ENCODE assay signal across 9 mouse cellular contexts in the genomic region with DNA sequence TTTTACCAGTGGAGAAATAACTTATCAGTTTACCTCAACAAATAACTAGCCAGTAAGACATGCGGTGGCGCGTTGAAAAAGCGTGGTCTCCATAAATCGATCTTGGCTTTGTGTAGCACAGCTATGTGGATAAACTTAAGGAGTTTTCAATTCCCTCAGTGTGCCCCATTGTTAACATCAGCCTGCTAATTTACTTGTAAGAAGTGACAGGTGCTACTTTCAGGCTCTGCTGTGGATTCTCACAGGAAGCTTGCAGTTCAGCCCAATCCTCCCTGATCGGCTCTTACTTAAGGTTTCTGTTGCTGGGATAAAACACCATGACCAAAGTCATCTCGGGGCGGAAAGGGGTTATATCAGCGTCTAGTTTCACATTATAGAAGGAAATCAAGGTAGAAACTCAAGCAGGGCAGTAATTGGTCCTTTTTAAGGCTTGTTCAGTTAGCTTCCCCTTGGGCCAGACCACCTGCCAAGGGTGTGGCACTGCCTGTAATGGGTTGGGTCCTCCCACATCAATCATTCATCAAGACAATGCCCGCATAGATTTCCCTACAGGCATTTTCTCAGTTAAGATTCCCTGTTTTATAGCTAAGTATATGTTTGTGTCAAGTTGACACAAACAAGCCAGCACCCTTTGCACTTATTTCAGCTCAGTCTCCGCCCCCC. TPM values are rescaled to one million over a fixed set of nuclear protein-coding genes. Genes with fewer than 3 reads are reported as not detected.
DNase-seq lines count a peak whose midpoint lies in the region; ATAC-seq and TF ChIP-seq lines count a peak whose summit lies in the region.
"Had no signal": no experiment of that assay in that cellular context is flagged by ENCODE, and none has a peak within 500 bp of the region (broad histone marks: within the 10 kb centered on the region; RNA-seq: fewer than 3 reads in every experiment).

No protein-coding gene starts in this region.

- TF ChIP-seq CTCF in testis, adult 2 months (IDR thresholded peaks at IDR 0.05; ENCODE audit: control insufficient read depth, insufficient read depth, insufficient replicate concordance, low read depth, low read length) = no peak
- no peak for TF ChIP-seq CTCF in stomach, postnatal 0 days (IDR thresholded peaks at IDR 0.05; ENCODE audit: low read depth)

- H3K4me2 ChIP-seq in heart, embryonic 13.5 days = peak overlapping the region; percentile 87
- peak overlapping the region; percentile 75 for H3K4me2 ChIP-seq in liver, embryonic 13.5 days
- H3K4me2 ChIP-seq in stomach, postnatal 0 days (replicated peaks; ENCODE audit: low read depth) = peak overlapping the region; percentile 70

- 0 out of 2 replicates have a peak overlapping the region, but pooled peaks have one; percentile 29 for H3K27ac ChIP-seq in testis, adult 2 months (ENCODE audit: control insufficient read depth, insufficient read depth, low read depth, low read length)
- peak overlapping the region; percentile 83 for H3K27ac ChIP-seq in heart, embryonic 13.5 days (replicated peaks)
- peak overlapping the region; percentile 80 for H3K27ac ChIP-seq in liver, embryonic 13.5 days
- peak overlapping the region; percentile 93 for H3K27ac ChIP-seq in stomach, postnatal 0 days (replicated peaks)

- no peak for ATAC-seq in cerebellum, adult (ENCODE audit: insufficient number of reproducible peaks, low FRiP score, low TSS enrichment)
- no peak for ATAC-seq in heart, embryonic 13.5 days (ENCODE audit: extremely low read depth, insufficient number of reproducible peaks, low FRiP score, low TSS enrichment)
- ATAC-seq in liver, embryonic 13.5 days (ENCODE audit: low read depth) = peak; percentile 27; the same call in 1 of the 2 replicates
- peak; percentile 52 for ATAC-seq in stomach, postnatal 0 days (ENCODE audit: low FRiP score, low TSS enrichment)

- H3K9me3 ChIP-seq in heart, embryonic 13.5 days = no peaks in the 10 kb centered on the region
- H3K9me3 ChIP-seq in liver, embryonic 13.5 days (replicated peaks) = no peaks in the 10 kb centered on the region
- no peaks in the 10 kb centered on the region for H3K9me3 ChIP-seq in stomach, postnatal 0 days (ENCODE audit: control insufficient read depth, low read length)

- peaks cover 7% of the 10 kb centered on the region; the same call in 1 of the 2 replicates for H3K4me1 ChIP-seq in testis, adult 2 months (ENCODE audit: control insufficient read depth, insufficient read depth, low read length)
- peaks cover 20% of the 10 kb centered on the region for H3K4me1 ChIP-seq in heart, embryonic 13.5 days
- H3K4me1 ChIP-seq in liver, embryonic 13.5 days (replicated peaks) = peaks cover 32% of the 10 kb centered on the region
- no peaks in the 10 kb centered on the region for H3K4me1 ChIP-seq in stomach, postnatal 0 days (replicated peaks; ENCODE audit: control insufficient read depth, insufficient read depth)

- no peaks in the 10 kb centered on the region for H3K27me3 ChIP-seq in testis, adult 2 months (ENCODE audit: control insufficient read depth, insufficient read depth, low read length)
- H3K27me3 ChIP-seq in heart, embryonic 13.5 days (replicated peaks) = no peaks in the 10 kb centered on the region
- H3K27me3 ChIP-seq in liver, embryonic 13.5 days = no peaks in the 10 kb centered on the region
- no peaks in the 10 kb centered on the region for H3K27me3 ChIP-seq in stomach, postnatal 0 days (ENCODE audit: control insufficient read depth, insufficient read depth, low read length)
- H3K27me3 ChIP-seq: Patski had no signal

- TF ChIP-seq EP300 in stomach, postnatal 0 days (optimal IDR thresholded peaks at IDR 0.05) = no peak

- TF ChIP-seq POLR2A in testis, adult 2 months (IDR thresholded peaks at IDR 0.05; ENCODE audit: control insufficient read depth, low read depth, low read length) = no peak

- H3K9ac ChIP-seq in heart, embryonic 13.5 days = peak overlapping the region; percentile 91
- H3K9ac ChIP-seq in liver, embryonic 13.5 days = peak overlapping the region; percentile 86
- peak overlapping the region; percentile 91 for H3K9ac ChIP-seq in stomach, postnatal 0 days (ENCODE audit: low read length)

- 45% methylated on average over 10 of the region's 11 CpGs for WGBS in heart, embryonic 13.5 days
- 38% methylated on average over 11 of the region's 11 CpGs for WGBS in liver, embryonic 13.5 days (ENCODE audit: insufficient replicate concordance)
- WGBS in stomach, postnatal 0 days = 27% methylated on average over 10 of the region's 11 CpGs

- peak overlapping the region; percentile 90 for H3K4me3 ChIP-seq in testis, adult 2 months (ENCODE audit: control insufficient read depth, low read depth, low read length)
- H3K4me3 ChIP-seq in heart, embryonic 13.5 days = peak overlapping the region; percentile 97
- H3K4me3 ChIP-seq in liver, embryonic 13.5 days (replicated peaks) = peak overlapping the region; percentile 86
- H3K4me3 ChIP-seq in stomach, postnatal 0 days (ENCODE audit: low read depth, low read length) = peak overlapping the region; percentile 89

- peak; percentile 36 for DNase-seq in cerebellum, adult 9-11 months
- DNase-seq in testis, postnatal 14 days (ENCODE audit: low spot score) = no peak
- DNase-seq in liver, embryonic 13.5 days = no peak
- DNase-seq in stomach, postnatal 0 days (ENCODE audit: low spot score) = no peak
- DNase-seq in ovary, adult 18-20 months (ENCODE audit: low spot score) = no peak

- peaks cover 2% of the 10 kb centered on the region; the same call in 1 of the 2 replicates for H3K36me3 ChIP-seq in testis, adult 2 months (ENCODE audit: control insufficient read depth, insufficient read depth, low read length)
- H3K36me3 ChIP-seq in heart, embryonic 13.5 days = peaks cover 17% of the 10 kb centered on the region
- peaks cover 7% of the 10 kb centered on the region for H3K36me3 ChIP-seq in liver, embryonic 13.5 days
- H3K36me3 ChIP-seq in stomach, postnatal 0 days (ENCODE audit: control insufficient read depth, insufficient read depth, low read length) = peaks cover 2% of the 10 kb centered on the region; the same call in 1 of the 2 replicates

RNA-seq across cellular contexts. Expression of a gene that starts 0.5 kb away (rescaled TPM):
- polyA plus RNA-seq in testis, adult 2 months (2012; rRNA removed) = 4.4 and 4.7 TPM in 2 replicates
- polyA plus RNA-seq in heart, embryonic 13.5 days (2015; fragmentation: Nextera tagmentation; extraction: Ambion mirVana) = 29.3 and 31.6 TPM in 2 replicates
- 16.8 and 21.9 TPM in 2 replicates for polyA plus RNA-seq in liver, embryonic 13.5 days (2015; fragmentation: Nextera tagmentation; extraction: Ambion mirVana)
- polyA plus RNA-seq in stomach, postnatal 0 days (2015; fragmentation: Nextera tagmentation; extraction: Ambion mirVana) = 26.7 and 27.3 TPM in 2 replicates

RNA-seq across cellular contexts. Expression of a gene that starts 41.1 kb away (rescaled TPM):
- polyA plus RNA-seq in testis, adult 2 months (2012; rRNA removed) = 5.6 and 6.3 TPM in 2 replicates
- 16.4 and 16.5 TPM in 2 replicates for polyA plus RNA-seq in heart, embryonic 13.5 days (2015; fragmentation: Nextera tagmentation; extraction: Ambion mirVana)
- polyA plus RNA-seq in liver, embryonic 13.5 days (2015; fragmentation: Nextera tagmentation; extraction: Ambion mirVana) = 13.9 and 20.1 TPM in 2 replicates
- 13.7 and 13.9 TPM in 2 replicates for polyA plus RNA-seq in stomach, postnatal 0 days (2015; fragmentation: Nextera tagmentation; extraction: Ambion mirVana)

RNA-seq across cellular contexts. Expression of a gene that starts 59.2 kb away (rescaled TPM):
- 0.17 and 0.47 TPM in 2 replicates for polyA plus RNA-seq in testis, adult 2 months (2012; rRNA removed)
- 2.4 and 2.5 TPM in 2 replicates for polyA plus RNA-seq in heart, embryonic 13.5 days (2015; fragmentation: Nextera tagmentation; extraction: Ambion mirVana)
- 2.2 and 2.4 TPM in 2 replicates for polyA plus RNA-seq in liver, embryonic 13.5 days (2015; fragmentation: Nextera tagmentation; extraction: Ambion mirVana)
- polyA plus RNA-seq in stomach, postnatal 0 days (2015; fragmentation: Nextera tagmentation; extraction: Ambion mirVana) = 6.3 and 6.4 TPM in 2 replicates

Comparison
In these comparisons a context has a peak if more than half of its experiments do, and no peak if none do; other contexts are left out.
1. ATAC-seq: peak in liver, embryonic 13.5 days (single experiment) and stomach, postnatal 0 days (single experiment); none in cerebellum, adult (single experiment) and heart, embryonic 13.5 days (single experiment).
2. H3K27ac ChIP-seq: peak in every context shown above with its lines; median percentile 93 in stomach, postnatal 0 days; 83 in heart, embryonic 13.5 days; 80 in liver, embryonic 13.5 days; 29 in testis, adult 2 months.
3. Peak in every context shown above with its lines, with median percentiles within 50 percentile points of each other: H3K4me3 ChIP-seq, H3K4me2 ChIP-seq and H3K9ac ChIP-seq.